Mouse (Mus musculus) forebrain, embryonic 14.5 days (tissue): ENCODE measurements around the gene Pnpla3. TPM values are rescaled to one million over a fixed set of nuclear protein-coding genes. Genes with fewer than 3 reads are reported as not detected.

ENCODE experiments used
- ATAC-seq: fragments of 200-750 bp; cut with Nextera tagmentation; 2 replicates; pipeline ENCODE4 v1.8.0; 2017; ENCODE audit warnings: mild to moderate bottlenecking, moderate library complexity
- DNase-seq: peaks from one replicate; pipeline ENCODE4 v3.0.0-alpha.2; 2015; ENCODE audit warnings: low spot score
- H3K27ac ChIP-seq: fragments of 300-500 bp; sonication (generic); 2 replicates; pipeline ENCODE4 v1.5.1; 2014; ENCODE audit warnings: low read depth, mild to moderate bottlenecking, control low read depth, low read length, moderate library complexity
- H3K27me3 ChIP-seq: fragments of 300-500 bp; sonication (generic); replicated peaks from 2 replicates; pipeline ENCODE4 v1.6.1; 2014; ENCODE audit warnings: low read length, control low read depth, mixed read lengths; ENCODE audit not compliant: control insufficient read depth, insufficient read depth
- H3K36me3 ChIP-seq: fragments of 300-500 bp; sonication (generic); 2 replicates; pipeline ENCODE4 v1.6.1; 2014; ENCODE audit warnings: low read length, control low read depth; ENCODE audit not compliant: control insufficient read depth, insufficient read depth
- H3K4me1 ChIP-seq: fragments of 300-500 bp; sonication (generic); 2 replicates; pipeline ENCODE4 v1.6.1; 2014; ENCODE audit warnings: antibody characterized with exemption, low read length, control low read depth; ENCODE audit not compliant: control insufficient read depth, insufficient read depth
- H3K4me2 ChIP-seq: fragments of 300-500 bp; sonication (generic); 2 replicates; pipeline ENCODE4 v1.6.1; 2014; ENCODE audit warnings: mild to moderate bottlenecking, control low read depth, low read length
- H3K4me3 ChIP-seq: fragments of 300-500 bp; sonication (generic); 2 replicates; pipeline ENCODE4 v1.5.1; 2014; ENCODE audit warnings: low read depth, low read length, control low read depth
- H3K9ac ChIP-seq: fragments of 300-500 bp; sonication (generic); 2 replicates; pipeline ENCODE4 v1.6.1; 2014; ENCODE audit warnings: mild to moderate bottlenecking, low read length, control low read depth, moderate library complexity
- H3K9me3 ChIP-seq: fragments of 300-500 bp; sonication (generic); replicated peaks from 2 replicates; pipeline ENCODE4 v1.6.1; 2016; ENCODE audit warnings: low read length, control low read depth, mixed read lengths; ENCODE audit not compliant: control insufficient read depth
- WGBS: fragments of 180-500 bp; shearing (Covaris S2); extraction: QIAGEN DNeasy Blood & Tissue Kit; methylation state at CpG from one replicate; pipeline ENCODE4 v1.1.7; 2014; 5-methylcytosine and 5-hydroxymethylcytosine counted together
- polyA plus RNA-seq: library from polyadenylated mRNA; unstranded; fragments of >200 nt; fragmentation: Nextera tagmentation; extraction: Ambion mirVana; gene quantifications from 2 replicates; pipeline ENCODE4 v1.2.1, GENCODE M21; 2014

Gene Pnpla3
- polyA plus RNA-seq, 1 experiment from 2014 or later, result 1.7 TPM

- Histone ChIP-seq H3K36me3 (peaks cover 65% of the 10 kb centered on the region), H3K27ac (no peak overlapping the region), H3K4me1 (no peaks in the 10 kb centered on the region), H3K9ac (no peak overlapping the region), H3K9me3 (no peaks in the 10 kb centered on the region), H3K27me3 (no peaks in the 10 kb centered on the region), H3K4me2 (no peak overlapping the region), H3K4me3 (no peak overlapping the region)
- WGBS, result 73% methylated on average over 4 of the region's 4 CpGs
- ATAC-seq (no peak), DNase-seq (no peak)
Observed at GRCm38 (mm10) chr15:84211564-84211963, 43.9 kb downstream of the Pnpla3 start.

DNA sequence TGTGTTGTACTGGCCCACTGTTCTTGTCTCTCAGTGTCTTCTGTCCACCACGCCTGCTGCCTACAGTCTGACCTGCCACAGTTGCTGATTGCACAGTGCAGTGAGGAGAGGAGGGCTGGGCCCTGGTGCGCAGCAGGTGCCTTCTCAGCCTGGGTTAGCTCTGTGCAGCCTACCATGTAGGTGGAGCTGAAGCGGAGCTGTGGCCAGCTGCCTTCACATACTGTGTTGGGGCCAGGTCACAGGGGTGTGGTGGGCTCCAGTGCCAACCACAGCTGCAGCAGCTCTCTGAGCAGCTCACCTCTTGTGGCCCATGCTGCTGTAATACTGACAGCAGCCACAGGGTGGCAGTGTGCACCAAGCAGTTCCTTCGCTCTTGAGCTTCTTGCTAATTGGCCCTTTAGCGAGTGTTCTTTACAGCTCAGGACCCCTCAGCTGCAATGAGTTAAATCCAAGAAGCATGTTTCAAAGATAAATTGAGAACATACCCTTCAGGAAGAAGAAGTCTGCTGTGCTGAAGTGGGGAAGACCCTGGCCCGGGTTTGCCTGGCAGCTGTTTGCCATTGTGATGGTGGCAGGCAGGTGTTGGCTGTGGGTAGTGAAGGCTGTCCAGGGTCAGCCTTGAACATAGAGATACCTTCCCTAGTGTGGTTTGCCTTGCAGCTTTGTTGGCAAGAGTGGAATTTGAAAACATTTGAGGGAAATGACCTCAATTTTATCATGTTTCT lies 44.6 kb downstream of the Pnpla3 start:
- Histone ChIP-seq H3K4me3 (no peak overlapping the region), H3K27me3 (no peaks in the 10 kb centered on the region), H3K27ac (no peak overlapping the region), H3K36me3 (peaks cover 60% of the 10 kb centered on the region), H3K4me2 (no peak overlapping the region), H3K9me3 (no peaks in the 10 kb centered on the region), H3K9ac (no peak overlapping the region; the same call in 1 of the 2 replicates), H3K4me1 (no peaks in the 10 kb centered on the region)
- 46% methylated on average over 6 of the region's 6 CpGs for WGBS
- peak; percentile 66 for ATAC-seq
- peak; percentile 95 for DNase-seq

DNA sequence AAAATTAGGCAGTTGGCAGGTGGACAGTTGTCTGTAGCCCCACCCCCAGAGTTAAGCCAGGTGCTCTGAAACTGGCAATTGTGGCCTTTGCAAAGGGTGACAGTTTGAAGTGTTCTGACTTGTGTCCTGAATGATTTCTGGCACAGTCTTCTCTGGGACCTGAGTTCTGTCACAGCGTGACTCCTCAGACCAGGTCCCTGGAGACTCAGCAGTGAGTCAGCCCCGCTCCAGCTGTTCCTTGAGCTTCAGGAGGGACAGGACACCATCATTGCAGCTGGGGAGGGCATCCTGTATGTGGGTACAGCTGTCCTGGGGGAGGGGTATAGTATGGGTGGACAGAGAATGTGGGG lies 45.1 kb downstream of the Pnpla3 start:
- no peaks in the 10 kb centered on the region for H3K4me1 ChIP-seq
- 100% methylated on average over 2 of the region's 2 CpGs for WGBS
- H3K4me2 ChIP-seq, result no peak overlapping the region
- H3K9me3 ChIP-seq, result no peaks in the 10 kb centered on the region
- H3K27ac ChIP-seq, result no peak overlapping the region
- no peak overlapping the region for H3K4me3 ChIP-seq
- no peak for ATAC-seq
- DNase-seq, result no peak
- H3K9ac ChIP-seq, result no peak overlapping the region; the same call in 1 of the 2 replicates
- H3K27me3 ChIP-seq, result no peaks in the 10 kb centered on the region
- H3K36me3 ChIP-seq, result peaks cover 55% of the 10 kb centered on the region

- no peak overlapping the region for H3K9ac ChIP-seq
- H3K4me2 ChIP-seq, result no peak overlapping the region
- WGBS, result 89% methylated on average over 6 of the region's 6 CpGs
- no peaks in the 10 kb centered on the region for H3K27me3 ChIP-seq
- peaks cover 52% of the 10 kb centered on the region for H3K36me3 ChIP-seq
- H3K9me3 ChIP-seq, result no peaks in the 10 kb centered on the region
- ATAC-seq (no peak), DNase-seq (no peak)
- H3K4me1 ChIP-seq, result no peaks in the 10 kb centered on the region
- H3K4me3 ChIP-seq, result no peak overlapping the region
- H3K27ac ChIP-seq, result no peak overlapping the region
Observed at GRCm38 (mm10) chr15:84213162-84213739, 45.6 kb downstream of the Pnpla3 start.

DNA sequence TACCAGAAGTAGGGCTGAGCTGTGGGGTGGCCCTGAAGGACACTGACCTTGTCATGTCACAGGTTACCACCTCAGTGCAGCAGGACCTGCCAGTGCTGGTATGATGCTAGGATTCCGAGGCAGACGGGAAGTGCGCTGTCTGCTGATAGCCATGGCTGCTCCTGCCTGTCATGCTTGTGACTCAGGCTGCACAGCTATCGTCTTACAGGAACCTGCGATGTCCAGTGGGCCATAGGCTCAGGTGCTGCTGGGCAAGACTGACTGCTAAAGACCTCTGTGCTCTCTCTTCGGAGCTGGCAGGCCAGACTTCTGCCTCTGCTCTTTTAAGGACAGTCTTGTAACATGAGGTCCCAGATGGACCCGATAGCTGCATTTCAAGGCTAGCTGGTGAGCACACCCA lies 46.8 kb downstream of the Pnpla3 start:
- DNase-seq (no peak), ATAC-seq (no peak)
- H3K4me3 ChIP-seq, result no peak overlapping the region
- H3K36me3 ChIP-seq, result peaks cover 41% of the 10 kb centered on the region
- H3K9me3 ChIP-seq, result no peaks in the 10 kb centered on the region
- no peak overlapping the region for H3K4me2 ChIP-seq
- H3K27ac ChIP-seq, result no peak overlapping the region
- WGBS, result 91% methylated on average over 7 of the region's 7 CpGs
- H3K9ac ChIP-seq, result no peak overlapping the region
- H3K27me3 ChIP-seq, result no peaks in the 10 kb centered on the region
- 0 out of 2 replicates have a peak, but pooled peaks cover 4% of the 10 kb centered on the region for H3K4me1 ChIP-seq

DNA sequence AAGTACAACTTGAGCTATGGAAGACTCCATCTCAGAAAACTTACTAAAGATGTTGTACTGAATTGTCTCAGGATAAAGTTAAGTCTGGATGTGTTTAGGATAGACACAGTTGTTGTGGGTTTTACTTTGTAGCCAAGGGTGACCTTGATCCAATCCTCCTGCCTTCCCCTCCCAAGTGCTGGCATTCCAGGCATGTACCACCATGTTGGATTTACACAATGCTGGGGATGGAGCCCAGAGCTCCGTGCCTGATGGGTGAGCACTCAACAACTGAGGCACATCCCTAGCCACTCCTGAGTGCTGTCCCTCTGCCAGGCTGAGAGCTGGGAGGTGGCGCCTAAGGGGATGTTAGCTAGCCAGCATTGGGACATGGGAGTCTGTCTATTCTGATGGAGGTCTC lies 47.6 kb downstream of the Pnpla3 start:
- DNase-seq, result no peak
- no peak overlapping the region for H3K27ac ChIP-seq

GRCm38 (mm10) chr15:84216026-84216425 lies 48.4 kb downstream of the Pnpla3 start:
- Histone ChIP-seq H3K4me3 (no peak overlapping the region), H3K27me3 (no peaks in the 10 kb centered on the region), H3K27ac (no peak overlapping the region), H3K4me1 (0 out of 2 replicates have a peak, but pooled peaks cover 4% of the 10 kb centered on the region), H3K9ac (no peak overlapping the region), H3K4me2 (no peak overlapping the region), H3K36me3 (peaks cover 26% of the 10 kb centered on the region), H3K9me3 (no peaks in the 10 kb centered on the region)
- ATAC-seq (no peak), DNase-seq (no peak)

More for the DNA sequence above, 47.6 kb downstream of the Pnpla3 start:
- no peaks in the 10 kb centered on the region for H3K27me3 ChIP-seq
- no peak overlapping the region for H3K9ac ChIP-seq
- no peak for ATAC-seq
- H3K36me3 ChIP-seq, result peaks cover 34% of the 10 kb centered on the region
- WGBS, result 77% methylated on average over 2 of the region's 2 CpGs
- no peak overlapping the region for H3K4me3 ChIP-seq
- H3K4me1 ChIP-seq, result 0 out of 2 replicates have a peak, but pooled peaks cover 4% of the 10 kb centered on the region
- H3K9me3 ChIP-seq, result no peaks in the 10 kb centered on the region
- H3K4me2 ChIP-seq, result no peak overlapping the region

- no peaks in the 10 kb centered on the region for H3K9me3 ChIP-seq
- H3K4me3 ChIP-seq, result no peak overlapping the region
- no peak overlapping the region for H3K9ac ChIP-seq
- H3K27ac ChIP-seq, result no peak overlapping the region
- H3K36me3 ChIP-seq, result peaks cover 20% of the 10 kb centered on the region
- H3K27me3 ChIP-seq, result no peaks in the 10 kb centered on the region
- no peak overlapping the region for H3K4me2 ChIP-seq
- 50% methylated on average over 7 of the region's 7 CpGs for WGBS
- 0 out of 2 replicates have a peak, but pooled peaks cover 4% of the 10 kb centered on the region for H3K4me1 ChIP-seq
- DNase-seq (no peak), ATAC-seq (no peak)
Observed at GRCm38 (mm10) chr15:84216461-84217084, 48.9 kb downstream of the Pnpla3 start.
